Mouse (Mus musculus): ENCODE measurements around the gene Gm45623.
A peak's percentile ranks its signal among the peaks of the same experiment; 100 is the strongest.

The Gm45623 gene

GRCm38 (mm10) chr13:56765284-56766032, 11.8 kb upstream of the Gm45623 start:
- TF ChIP-seq GATA4 (IDR thresholded peaks at IDR 0.05; ENCODE audit: insufficient replicate concordance, low read length): no peak

- no peak for TF ChIP-seq GATA4 (IDR thresholded peaks at IDR 0.05; ENCODE audit: insufficient replicate concordance, low read length)
Observed at GRCm38 (mm10) chr13:56762446-56763229, 9.0 kb upstream of the Gm45623 start.

- TF ChIP-seq GATA4 (IDR thresholded peaks at IDR 0.05; ENCODE audit: insufficient replicate concordance, low read length): no peak
Observed at GRCm38 (mm10) chr13:56758492-56758891, 4.9 kb upstream of the Gm45623 start.

GRCm38 (mm10) chr13:56757201-56757600, 3.6 kb upstream of the Gm45623 start:
- TF ChIP-seq GATA4 (IDR thresholded peaks at IDR 0.05; ENCODE audit: insufficient replicate concordance, low read length): no peak

- peak; percentile 96; the same call in 1 of the 2 replicates for TF ChIP-seq GATA4 (IDR thresholded peaks at IDR 0.05; ENCODE audit: insufficient replicate concordance, low read length)
Observed at GRCm38 (mm10) chr13:56755871-56756270, 2.2 kb upstream of the Gm45623 start.

GRCm38 (mm10) chr13:56752474-56753191, 994 bp downstream of the Gm45623 start:
- TF ChIP-seq GATA4 (IDR thresholded peaks at IDR 0.05; ENCODE audit: insufficient replicate concordance, low read length): no peak

- no peak for TF ChIP-seq GATA4 (IDR thresholded peaks at IDR 0.05; ENCODE audit: insufficient replicate concordance, low read length)
Observed at GRCm38 (mm10) chr13:56751774-56752173, 1.9 kb downstream of the Gm45623 start.

GRCm38 (mm10) chr13:56749377-56749776, 4.2 kb downstream of the Gm45623 start:
- TF ChIP-seq GATA4 (IDR thresholded peaks at IDR 0.05; ENCODE audit: insufficient replicate concordance, low read length): no peak

GRCm38 (mm10) chr13:56747554-56747953, 6.1 kb downstream of the Gm45623 start:
- TF ChIP-seq GATA4 (IDR thresholded peaks at IDR 0.05; ENCODE audit: insufficient replicate concordance, low read length): no peak

GRCm38 (mm10) chr13:56746739-56747532, 6.7 kb downstream of the Gm45623 start:
- no peak for TF ChIP-seq GATA4 (IDR thresholded peaks at IDR 0.05; ENCODE audit: insufficient replicate concordance, low read length)

- no peak for TF ChIP-seq GATA4 (IDR thresholded peaks at IDR 0.05; ENCODE audit: insufficient replicate concordance, low read length)
Observed at GRCm38 (mm10) chr13:56742325-56742901, 11.2 kb downstream of the Gm45623 start.

GRCm38 (mm10) chr13:56741691-56742090, 11.9 kb downstream of the Gm45623 start:
- no peak for TF ChIP-seq GATA4 (IDR thresholded peaks at IDR 0.05; ENCODE audit: insufficient replicate concordance, low read length)

GRCm38 (mm10) chr13:56740496-56740895, 13.1 kb downstream of the Gm45623 start:
- no peak for TF ChIP-seq GATA4 (IDR thresholded peaks at IDR 0.05; ENCODE audit: insufficient replicate concordance, low read length)

- no peak for TF ChIP-seq GATA4 (IDR thresholded peaks at IDR 0.05; ENCODE audit: insufficient replicate concordance, low read length)
Observed at GRCm38 (mm10) chr13:56739556-56739955, 14.1 kb downstream of the Gm45623 start.

All from liver, adult (tissue).